Mouse (Mus musculus): ENCODE results near the gene Ddit4.

Ddit4 gene

GRCm38 (mm10) chr10:59971813-59972212, 20.2 kb upstream of the Ddit4 start:
- DNase-seq (ENCODE audit: inconsistent ontology term): no peak

- no peak for DNase-seq (ENCODE audit: inconsistent ontology term)
Observed at GRCm38 (mm10) chr10:59970450-59971062, 18.9 kb upstream of the Ddit4 start.

- DNase-seq (ENCODE audit: inconsistent ontology term): no peak
Observed at GRCm38 (mm10) chr10:59969821-59970449, 18.3 kb upstream of the Ddit4 start.

- no peak for DNase-seq (ENCODE audit: inconsistent ontology term)
Observed at GRCm38 (mm10) chr10:59967309-59967942, 15.8 kb upstream of the Ddit4 start.

- DNase-seq (ENCODE audit: inconsistent ontology term): no peak
Observed at GRCm38 (mm10) chr10:59966743-59967142, 15.1 kb upstream of the Ddit4 start.

GRCm38 (mm10) chr10:59965788-59966187, 14.2 kb upstream of the Ddit4 start:
- no peak for DNase-seq (ENCODE audit: inconsistent ontology term)

GRCm38 (mm10) chr10:59965362-59965695, 13.7 kb upstream of the Ddit4 start:
- no peak for DNase-seq (ENCODE audit: inconsistent ontology term)

GRCm38 (mm10) chr10:59964504-59965361, 13.1 kb upstream of the Ddit4 start:
- DNase-seq (ENCODE audit: inconsistent ontology term): no peak

GRCm38 (mm10) chr10:59963609-59964008, 12.0 kb upstream of the Ddit4 start:
- DNase-seq (ENCODE audit: inconsistent ontology term): no peak

GRCm38 (mm10) chr10:59959517-59959916, 7.9 kb upstream of the Ddit4 start:
- DNase-seq (ENCODE audit: inconsistent ontology term): no peak

- DNase-seq (ENCODE audit: inconsistent ontology term): no peak
Observed at GRCm38 (mm10) chr10:59958458-59958857, 6.8 kb upstream of the Ddit4 start.

GRCm38 (mm10) chr10:59957171-59958149, 5.8 kb upstream of the Ddit4 start:
- no peak for DNase-seq (ENCODE audit: inconsistent ontology term)

- no peak for DNase-seq (ENCODE audit: inconsistent ontology term)
Observed at GRCm38 (mm10) chr10:59956681-59957080, 5.0 kb upstream of the Ddit4 start.

- no peak for DNase-seq (ENCODE audit: inconsistent ontology term)
Observed at GRCm38 (mm10) chr10:59953564-59954039, 2.0 kb upstream of the Ddit4 start.

- no peak for DNase-seq (ENCODE audit: inconsistent ontology term)
Observed at GRCm38 (mm10) chr10:59952781-59953563, 1.3 kb upstream of the Ddit4 start.

- no peak for DNase-seq (ENCODE audit: inconsistent ontology term)
Observed at GRCm38 (mm10) chr10:59952152-59952780, 632 bp upstream of the Ddit4 start.

GRCm38 (mm10) chr10:59950716-59951191, 880 bp downstream of the Ddit4 start:
- DNase-seq (ENCODE audit: inconsistent ontology term): peak; percentile 79

- DNase-seq (ENCODE audit: inconsistent ontology term): no peak
Observed at GRCm38 (mm10) chr10:59949783-59950605, 1.6 kb downstream of the Ddit4 start.

- DNase-seq (ENCODE audit: inconsistent ontology term): no peak
Observed at GRCm38 (mm10) chr10:59949255-59949648, 2.4 kb downstream of the Ddit4 start.

Data from Muller cell, postnatal 12 days (primary cell).